Mouse (Mus musculus): Measurements from ENCODE around the gene Inka2. TPM values are rescaled to one million over a fixed set of nuclear protein-coding genes. Genes with fewer than 3 reads are reported as not detected.

The Inka2 gene
- polyA plus RNA-seq, 1 experiment from 2014 or later: 1.1 TPM

DNA sequence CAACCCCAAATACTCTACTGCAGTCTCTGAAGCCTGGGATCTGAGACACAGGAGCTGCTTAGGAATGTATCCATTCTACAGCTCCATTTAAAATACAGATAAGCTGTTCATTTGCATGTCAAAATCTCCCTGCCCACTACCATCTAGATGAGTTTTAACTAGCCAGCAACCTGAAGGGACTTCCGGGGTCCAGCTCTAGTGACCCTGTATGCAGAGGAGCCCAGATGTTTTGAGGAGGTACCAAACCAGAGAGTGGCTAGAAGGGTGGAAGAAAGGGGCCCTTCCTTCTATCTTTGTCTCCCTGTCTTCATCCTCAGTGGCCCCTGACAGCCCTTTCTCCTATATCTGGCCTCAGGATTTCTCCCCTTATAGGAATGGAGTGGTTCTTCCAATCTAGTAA is 33.6 kb upstream of the Inka2 start:
- ATAC-seq (ENCODE audit: insufficient number of reproducible peaks, insufficient read depth, low FRiP score, low read depth): no peak
- Histone ChIP-seq H3K36me3 (ENCODE audit: control insufficient read depth, insufficient read depth, low read length) (no peaks in the 10 kb centered on the region; the same call in 1 of the 2 replicates), H3K9ac (replicated peaks; ENCODE audit: low read depth, low read length) (no peak overlapping the region), H3K4me2 (replicated peaks; ENCODE audit: low read depth, low read length) (no peak overlapping the region), H3K4me3 (ENCODE audit: low read depth, low read length) (no peak overlapping the region), H3K4me1 (ENCODE audit: control insufficient read depth, insufficient read depth, low read length) (no peaks in the 10 kb centered on the region), H3K27me3 (ENCODE audit: control insufficient read depth, insufficient read depth, low read length) (no peaks in the 10 kb centered on the region), H3K27ac (ENCODE audit: low read length) (no peak overlapping the region), H3K9me3 (ENCODE audit: control insufficient read depth, low read depth, low read length) (no peaks in the 10 kb centered on the region)
- WGBS: 79% methylated on average over 1 of the region's 1 CpGs

DNA sequence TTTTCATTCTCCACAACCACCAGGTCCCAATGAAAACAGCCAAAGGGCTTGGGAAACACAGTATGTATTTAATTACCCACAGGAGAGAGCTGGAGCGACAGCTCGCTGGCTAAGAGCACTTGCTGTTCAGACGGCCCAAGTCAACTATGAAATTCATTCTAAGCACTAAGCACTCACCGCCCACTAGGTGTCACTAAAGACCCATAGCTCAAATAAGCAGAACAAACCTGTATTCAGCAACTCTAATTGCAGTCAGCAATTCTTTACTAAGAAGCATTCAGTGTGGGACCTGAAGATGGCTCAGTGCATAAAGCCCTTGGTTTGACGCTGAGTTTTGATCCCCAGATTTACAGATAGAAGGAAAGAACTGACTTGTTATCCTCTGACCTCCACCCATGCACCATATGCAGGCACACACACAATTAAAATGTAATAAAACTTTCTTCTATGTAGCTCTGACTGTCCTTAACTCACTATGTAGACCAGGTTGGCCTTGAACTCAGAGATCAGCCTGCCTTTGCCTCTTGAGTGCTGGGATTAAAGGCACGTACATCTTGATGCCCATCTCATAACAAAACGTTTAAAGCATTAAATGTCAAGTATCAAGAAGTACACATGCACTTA is 29.7 kb upstream of the Inka2 start:
- H3K9me3 ChIP-seq (ENCODE audit: control insufficient read depth, low read depth, low read length): no peaks in the 10 kb centered on the region
- no peaks in the 10 kb centered on the region for H3K27me3 ChIP-seq (ENCODE audit: control insufficient read depth, insufficient read depth, low read length)
- H3K4me1 ChIP-seq (ENCODE audit: control insufficient read depth, insufficient read depth, low read length): no peaks in the 10 kb centered on the region
- H3K9ac ChIP-seq (replicated peaks; ENCODE audit: low read depth, low read length): no peak overlapping the region
- H3K4me2 ChIP-seq (replicated peaks; ENCODE audit: low read depth, low read length): no peak overlapping the region
- 0 out of 2 replicates have a peak, but pooled peaks have one; percentile 37 for ATAC-seq (ENCODE audit: insufficient number of reproducible peaks, insufficient read depth, low FRiP score, low read depth)
- H3K4me3 ChIP-seq (ENCODE audit: low read depth, low read length): no peak overlapping the region
- H3K36me3 ChIP-seq (ENCODE audit: control insufficient read depth, insufficient read depth, low read length): peaks cover 17% of the 10 kb centered on the region
- H3K27ac ChIP-seq (ENCODE audit: low read length): no peak overlapping the region
- 17% methylated on average over 7 of the region's 7 CpGs for WGBS

GRCm38 (mm10) chr3:105675932-105676331 is 28.5 kb upstream of the Inka2 start:
- Histone ChIP-seq H3K4me2 (replicated peaks; ENCODE audit: low read depth, low read length) (no peak overlapping the region), H3K4me1 (ENCODE audit: control insufficient read depth, insufficient read depth, low read length) (no peaks in the 10 kb centered on the region), H3K9ac (replicated peaks; ENCODE audit: low read depth, low read length) (no peak overlapping the region), H3K27ac (ENCODE audit: low read length) (no peak overlapping the region), H3K27me3 (ENCODE audit: control insufficient read depth, insufficient read depth, low read length) (no peaks in the 10 kb centered on the region), H3K36me3 (ENCODE audit: control insufficient read depth, insufficient read depth, low read length) (peaks cover 24% of the 10 kb centered on the region), H3K4me3 (ENCODE audit: low read depth, low read length) (no peak overlapping the region), H3K9me3 (ENCODE audit: control insufficient read depth, low read depth, low read length) (no peaks in the 10 kb centered on the region)
- no peak for ATAC-seq (ENCODE audit: insufficient number of reproducible peaks, insufficient read depth, low FRiP score, low read depth)
- 39% methylated on average over 2 of the region's 2 CpGs for WGBS

GRCm38 (mm10) chr3:105680346-105680745 is 24.1 kb upstream of the Inka2 start:
- Histone ChIP-seq H3K4me2 (replicated peaks; ENCODE audit: low read depth, low read length) (no peak overlapping the region), H3K27ac (ENCODE audit: low read length) (no peak overlapping the region), H3K4me1 (ENCODE audit: control insufficient read depth, insufficient read depth, low read length) (no peaks in the 10 kb centered on the region), H3K9ac (replicated peaks; ENCODE audit: low read depth, low read length) (no peak overlapping the region), H3K4me3 (ENCODE audit: low read depth, low read length) (no peak overlapping the region), H3K36me3 (ENCODE audit: control insufficient read depth, insufficient read depth, low read length) (peaks cover 34% of the 10 kb centered on the region), H3K9me3 (ENCODE audit: control insufficient read depth, low read depth, low read length) (no peaks in the 10 kb centered on the region), H3K27me3 (ENCODE audit: control insufficient read depth, insufficient read depth, low read length) (no peaks in the 10 kb centered on the region)
- no peak for ATAC-seq (ENCODE audit: insufficient number of reproducible peaks, insufficient read depth, low FRiP score, low read depth)
- WGBS: 91% methylated on average over 7 of the region's 7 CpGs

DNA sequence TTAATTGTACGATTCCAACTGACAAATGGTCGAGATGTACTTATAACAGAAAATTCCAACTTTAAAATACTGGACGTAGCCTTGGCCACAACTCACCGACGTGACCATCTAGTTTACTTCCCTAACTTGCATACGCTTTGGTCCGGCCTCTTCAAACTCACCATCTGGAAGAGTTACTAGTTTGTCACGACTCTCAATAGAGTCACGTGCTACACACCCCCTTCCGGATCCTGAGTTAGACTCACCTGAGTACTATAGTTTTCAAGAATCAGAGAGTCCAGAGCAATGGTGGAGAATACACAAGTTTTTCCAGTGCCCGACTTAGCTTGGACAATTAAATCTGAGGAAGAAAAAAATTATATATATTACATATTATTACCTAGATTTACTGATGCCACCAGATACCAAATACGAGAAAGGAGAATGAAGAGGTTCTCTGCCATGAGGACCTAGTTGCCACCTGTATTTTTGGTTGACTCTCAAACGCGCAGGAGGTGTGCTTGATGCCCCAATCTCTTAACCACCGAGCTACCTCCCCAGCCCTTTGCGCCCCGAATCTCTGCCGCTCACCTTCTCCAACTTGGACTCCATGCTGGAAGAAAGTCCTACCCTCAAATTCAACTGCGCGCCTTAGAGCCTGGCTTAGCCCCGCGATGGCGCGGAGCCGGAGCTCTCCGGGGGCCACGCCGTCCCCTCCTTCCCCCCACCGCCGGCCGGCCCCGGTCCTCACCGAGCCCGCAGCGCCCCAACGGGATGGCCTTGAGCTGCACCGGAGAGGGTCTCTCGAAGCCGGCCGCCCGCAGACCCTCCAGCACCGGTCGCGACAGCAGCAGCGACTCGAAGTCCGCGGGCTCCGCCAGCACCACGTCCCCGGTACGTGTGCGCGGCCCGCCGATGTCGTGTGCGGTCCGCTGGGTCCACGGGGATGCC is 17.7 kb upstream of the Inka2 start:
- peak overlapping the region; percentile 83 for H3K9ac ChIP-seq (replicated peaks; ENCODE audit: low read depth, low read length)
- no peaks in the 10 kb centered on the region for H3K9me3 ChIP-seq (ENCODE audit: control insufficient read depth, low read depth, low read length)
- H3K27me3 ChIP-seq (ENCODE audit: control insufficient read depth, insufficient read depth, low read length): no peaks in the 10 kb centered on the region
- peak overlapping the region; percentile 66 for H3K4me3 ChIP-seq (ENCODE audit: low read depth, low read length)
- 7% methylated on average over 60 of the region's 60 CpGs for WGBS
- peak; percentile 78 for ATAC-seq (ENCODE audit: insufficient number of reproducible peaks, insufficient read depth, low FRiP score, low read depth)
- peaks cover 10% of the 10 kb centered on the region for H3K36me3 ChIP-seq (ENCODE audit: control insufficient read depth, insufficient read depth, low read length)
- H3K4me1 ChIP-seq (ENCODE audit: control insufficient read depth, insufficient read depth, low read length): peaks cover 4% of the 10 kb centered on the region; the same call in 1 of the 2 replicates
- peak overlapping the region; percentile 60 for H3K4me2 ChIP-seq (replicated peaks; ENCODE audit: low read depth, low read length)
- H3K27ac ChIP-seq (ENCODE audit: low read length): 0 out of 2 replicates have a peak overlapping the region, but pooled peaks have one; percentile 4

- Histone ChIP-seq H3K4me2 (replicated peaks; ENCODE audit: low read depth, low read length) (peak within 1 kb of the TSS; percentile 60), H3K9ac (replicated peaks; ENCODE audit: low read depth, low read length) (peak within 1 kb of the TSS; percentile 83), H3K27ac (ENCODE audit: low read length) (peak within 1 kb of the TSS; percentile 44; the same call in 1 of the 2 replicates), H3K4me3 (ENCODE audit: low read depth, low read length) (peak within 1 kb of the TSS; percentile 66), H3K27me3 (ENCODE audit: control insufficient read depth, insufficient read depth, low read length) (no peaks in the 10 kb centered on the region), H3K4me1 (ENCODE audit: control insufficient read depth, insufficient read depth, low read length) (peaks cover 4% of the 10 kb centered on the region; the same call in 1 of the 2 replicates), H3K9me3 (ENCODE audit: control insufficient read depth, low read depth, low read length) (no peaks in the 10 kb centered on the region), H3K36me3 (ENCODE audit: control insufficient read depth, insufficient read depth, low read length) (peaks cover 10% of the 10 kb centered on the region)
- ATAC-seq (ENCODE audit: insufficient number of reproducible peaks, insufficient read depth, low FRiP score, low read depth): peak; percentile 96
- WGBS: under 1% methylated on average over 67 of the region's 72 CpGs
Measured at GRCm38 (mm10) chr3:105687324-105688060, 16.9 kb upstream of the Inka2 start, which contains the start of gene Ddx20. TSS of gene Ddx20 (minus strand) at chr3:105687574.

GRCm38 (mm10) chr3:105688536-105688935 is 15.9 kb upstream of the Inka2 start:
- Histone ChIP-seq H3K27me3 (ENCODE audit: control insufficient read depth, insufficient read depth, low read length) (no peaks in the 10 kb centered on the region), H3K9me3 (ENCODE audit: control insufficient read depth, low read depth, low read length) (no peaks in the 10 kb centered on the region), H3K9ac (replicated peaks; ENCODE audit: low read depth, low read length) (no peak overlapping the region), H3K4me2 (replicated peaks; ENCODE audit: low read depth, low read length) (no peak overlapping the region), H3K4me1 (ENCODE audit: control insufficient read depth, insufficient read depth, low read length) (peaks cover 4% of the 10 kb centered on the region; the same call in 1 of the 2 replicates), H3K27ac (ENCODE audit: low read length) (no peak overlapping the region), H3K36me3 (ENCODE audit: control insufficient read depth, insufficient read depth, low read length) (peaks cover 6% of the 10 kb centered on the region), H3K4me3 (ENCODE audit: low read depth, low read length) (no peak overlapping the region)
- no peak for ATAC-seq (ENCODE audit: insufficient number of reproducible peaks, insufficient read depth, low FRiP score, low read depth)
- 85% methylated on average over 2 of the region's 2 CpGs for WGBS
